ENCODE assay signal across 22 mouse cellular contexts in the genomic region with DNA sequence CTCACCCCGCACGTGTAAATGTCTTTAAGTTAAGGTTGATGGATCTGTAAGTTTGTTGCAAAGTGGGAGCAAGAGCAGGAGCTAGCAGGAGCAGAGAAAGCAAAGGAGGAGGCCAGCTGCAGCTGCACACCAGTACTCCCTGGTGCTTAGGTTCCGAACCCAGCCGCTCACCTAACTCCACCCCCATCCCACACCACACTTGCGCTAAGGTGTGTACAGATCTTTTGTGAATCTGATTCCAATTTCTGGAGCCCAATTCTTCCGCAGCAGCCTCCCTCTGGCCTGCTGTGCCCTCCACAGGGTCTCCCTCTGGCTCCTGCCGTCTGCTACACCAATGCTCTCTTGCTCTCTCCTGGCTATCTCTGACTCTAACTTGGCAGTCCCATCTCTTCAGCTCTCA.
"Had no signal": no experiment of that assay in that cellular context is flagged by ENCODE, and none has a peak within 500 bp of the region (broad histone marks: within the 10 kb centered on the region; RNA-seq: fewer than 3 reads in every experiment).

No protein-coding gene starts in this region.

- H3K4me3 ChIP-seq: heart, adult 2 months; heart, embryonic 13.5 days; heart, embryonic 15.5 days; hindbrain, embryonic 10.5 days; hindbrain, embryonic 12.5 days; intestine, embryonic 15.5 days; layer of hippocampus, adult 2 months; left cerebral cortex, adult 2 months; limb, embryonic 10.5 days; limb, embryonic 12.5 days; liver, embryonic 13.5 days had no signal

- H3K36me3 ChIP-seq: heart, embryonic 13.5 days; heart, embryonic 15.5 days; hindbrain, embryonic 10.5 days; hindbrain, embryonic 12.5 days; intestine, embryonic 15.5 days; limb, embryonic 10.5 days; limb, embryonic 12.5 days; liver, embryonic 13.5 days had no signal

- H3K4me1 ChIP-seq: heart, embryonic 13.5 days; heart, embryonic 15.5 days; hindbrain, embryonic 10.5 days; hindbrain, embryonic 12.5 days; intestine, embryonic 15.5 days; limb, embryonic 12.5 days; liver, embryonic 13.5 days had no signal

- H3K27ac ChIP-seq: heart, adult 2 months; heart, embryonic 13.5 days; heart, embryonic 15.5 days; hindbrain, embryonic 10.5 days; hindbrain, embryonic 12.5 days; hindbrain, embryonic 14.5 days; intestine, embryonic 15.5 days; layer of hippocampus, adult 2 months; left cerebral cortex, adult 2 months; limb, embryonic 10.5 days; limb, embryonic 12.5 days; liver, embryonic 13.5 days had no signal

- H3K9ac ChIP-seq: heart, embryonic 13.5 days; heart, embryonic 15.5 days; hindbrain, embryonic 12.5 days; hindbrain, embryonic 14.5 days; intestine, embryonic 15.5 days; limb, embryonic 12.5 days; liver, embryonic 13.5 days had no signal

- DNase-seq: gastrocnemius, postnatal 14 days; gastrocnemius, postnatal 36 days; heart, adult 2 months; heart, postnatal 14 days; heart, postnatal 36 days; kidney, adult 18-20 months; kidney, adult 8-10 months; kidney, postnatal 10 days; kidney, postnatal 25 days; kidney, postnatal 4 days; liver; liver, embryonic 13.5 days had no signal

- H3K27me3 ChIP-seq: heart, embryonic 15.5 days; hindbrain, embryonic 12.5 days; intestine, embryonic 15.5 days; limb, embryonic 12.5 days; liver, embryonic 13.5 days had no signal

- H3K9me3 ChIP-seq: heart, embryonic 13.5 days; heart, embryonic 15.5 days; hindbrain, embryonic 10.5 days; hindbrain, embryonic 12.5 days; intestine, embryonic 15.5 days; limb, embryonic 10.5 days; limb, embryonic 12.5 days; liver, embryonic 13.5 days had no signal
